Mouse (Mus musculus) cortical plate, adult 2 months (tissue): ENCODE measurements around the gene Rwdd4a.

Source experiments
- CTCF ChIP-seq: fragments of 200-500 bp; IDR thresholded peaks from 2 replicates; pipeline ENCODE4 v1.5.1; 2011; ENCODE audit warnings: mild to moderate bottlenecking, control low read depth, low read length; ENCODE audit not compliant: insufficient read depth; ENCODE audit errors: extremely low read depth
- POLR2A ChIP-seq: fragments of 200-500 bp; IDR thresholded peaks from 2 replicates; pipeline ENCODE4 v1.6.1; 2011; ENCODE audit warnings: mild to moderate bottlenecking, low read length, control low read depth; ENCODE audit not compliant: insufficient read depth; ENCODE audit errors: extremely low read depth

- TF ChIP-seq CTCF (no peak), POLR2A (no peak)
These were observed 38.0 kb upstream of the Rwdd4a start for GRCm38 (mm10) chr8:47495428-47495827.
